Mouse (Mus musculus): ENCODE data around the gene Camkmt. TPM values are rescaled to one million over a fixed set of nuclear protein-coding genes. Genes with fewer than 3 reads are reported as not detected.

The Camkmt gene
- polyA plus RNA-seq, 1 experiment = 3.6 TPM

DNA sequence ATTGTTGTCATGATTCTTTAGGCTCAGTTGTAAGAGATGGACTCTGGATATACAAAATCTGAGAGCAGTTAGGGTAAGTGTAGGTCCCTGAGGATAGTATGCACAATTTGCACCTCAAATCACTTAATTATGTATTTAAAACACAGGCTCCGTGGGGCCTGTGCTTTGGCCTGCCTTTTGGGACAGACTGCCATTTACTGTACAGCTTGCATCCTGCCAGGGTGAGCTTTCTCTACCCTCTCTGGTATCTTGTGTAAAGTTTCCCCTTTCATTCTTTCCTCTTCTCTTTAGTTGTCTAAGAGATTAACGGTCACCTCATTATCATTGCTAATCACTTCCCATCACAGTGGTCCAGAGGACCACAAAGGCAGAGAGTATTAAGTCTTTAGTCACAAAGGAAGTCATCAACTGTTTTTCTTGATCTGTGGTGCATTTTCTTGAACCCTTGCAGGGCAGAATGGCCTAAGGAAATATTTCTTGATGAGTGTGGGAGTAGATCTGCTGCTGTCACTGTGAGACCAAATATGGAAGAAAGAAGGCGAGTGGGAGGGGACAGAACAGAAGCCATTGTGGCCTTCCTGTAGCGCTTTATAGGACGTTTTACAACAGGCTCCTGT lies 52.3 kb downstream of the Camkmt start:
- Histone ChIP-seq H3K4me3 (ENCODE audit: insufficient read depth, low read depth, low read length) (no peak overlapping the region), H3K27ac (ENCODE audit: insufficient read depth, low read depth, low read length) (no peak overlapping the region), H3K36me3 (ENCODE audit: control insufficient read depth, insufficient read depth, low read length) (no peaks in the 10 kb centered on the region), H3K27me3 (replicated peaks; ENCODE audit: control insufficient read depth, insufficient read depth, low read length) (no peaks in the 10 kb centered on the region), H3K4me1 (ENCODE audit: control insufficient read depth, insufficient read depth, low read length) (no peaks in the 10 kb centered on the region)
- TF ChIP-seq POLR2A (IDR thresholded peaks at IDR 0.05; ENCODE audit: low read depth, low read length) (no peak), CTCF (conservative IDR thresholded peaks at IDR 0.05; ENCODE audit: insufficient read depth, insufficient read length, low read depth, low read length) (no peak)
- WGBS = 63% methylated on average over 5 of the region's 5 CpGs
- DNase-seq = no peak

DNA sequence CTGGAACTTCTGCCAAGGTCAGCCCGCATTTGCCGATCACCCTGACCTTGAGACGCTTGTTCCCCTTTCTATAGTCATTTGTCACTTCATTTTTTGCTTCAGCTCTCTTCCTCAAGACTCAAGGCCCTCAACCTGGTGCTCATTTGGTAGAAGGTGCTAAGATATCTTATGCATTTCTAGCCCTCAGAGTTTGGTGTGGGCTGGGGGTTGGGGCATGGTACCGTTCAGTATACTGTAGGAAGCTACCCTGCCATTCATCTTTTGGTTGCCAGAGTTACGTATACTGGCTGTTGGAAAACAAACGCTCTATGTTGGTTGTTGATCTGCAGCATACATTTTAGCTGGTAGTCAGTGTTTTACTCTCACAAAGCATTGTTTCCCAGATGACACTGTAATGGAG lies 53.8 kb downstream of the Camkmt start:
- no peak overlapping the region for H3K27ac ChIP-seq (ENCODE audit: insufficient read depth, low read depth, low read length)
- no peaks in the 10 kb centered on the region for H3K27me3 ChIP-seq (replicated peaks; ENCODE audit: control insufficient read depth, insufficient read depth, low read length)
- no peak overlapping the region for H3K4me3 ChIP-seq (ENCODE audit: insufficient read depth, low read depth, low read length)
- H3K36me3 ChIP-seq (ENCODE audit: control insufficient read depth, insufficient read depth, low read length) = no peaks in the 10 kb centered on the region
- no peaks in the 10 kb centered on the region for H3K4me1 ChIP-seq (ENCODE audit: control insufficient read depth, insufficient read depth, low read length)
- TF ChIP-seq CTCF (conservative IDR thresholded peaks at IDR 0.05; ENCODE audit: insufficient read depth, insufficient read length, low read depth, low read length) (no peak), POLR2A (IDR thresholded peaks at IDR 0.05; ENCODE audit: low read depth, low read length) (no peak)
- 80% methylated on average over 6 of the region's 6 CpGs for WGBS
- DNase-seq = no peak

DNA sequence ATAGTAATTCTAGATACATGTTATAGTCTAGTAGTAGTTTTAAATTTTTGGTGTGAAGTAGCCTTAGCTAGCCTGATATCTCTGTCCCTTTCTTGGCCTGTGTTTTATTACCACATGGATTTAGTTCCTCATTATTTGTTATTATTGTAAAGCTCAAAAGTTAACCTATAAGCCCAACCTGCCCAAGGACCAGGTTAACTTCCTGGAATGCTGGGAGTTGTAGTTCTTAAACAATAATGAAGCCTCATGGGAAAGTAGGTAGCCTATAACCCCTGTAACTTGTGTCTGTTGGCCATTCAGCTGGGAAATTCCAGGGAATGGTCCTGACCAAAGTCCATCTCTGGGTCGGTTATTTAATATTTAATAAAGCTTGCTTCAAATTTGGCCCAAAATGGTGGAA lies 58.0 kb downstream of the Camkmt start:
- no peak overlapping the region for H3K4me3 ChIP-seq (ENCODE audit: insufficient read depth, low read depth, low read length)
- no peaks in the 10 kb centered on the region for H3K36me3 ChIP-seq (ENCODE audit: control insufficient read depth, insufficient read depth, low read length)
- TF ChIP-seq CTCF (conservative IDR thresholded peaks at IDR 0.05; ENCODE audit: insufficient read depth, insufficient read length, low read depth, low read length) = no peak
- no peak for TF ChIP-seq POLR2A (IDR thresholded peaks at IDR 0.05; ENCODE audit: low read depth, low read length)
- H3K27me3 ChIP-seq (replicated peaks; ENCODE audit: control insufficient read depth, insufficient read depth, low read length) = no peaks in the 10 kb centered on the region
- 60% methylated on average over 1 of the region's 1 CpGs for WGBS
- peak; percentile 57 for DNase-seq
- H3K27ac ChIP-seq (ENCODE audit: insufficient read depth, low read depth, low read length) = no peak overlapping the region
- no peaks in the 10 kb centered on the region; the same call in 1 of the 2 replicates for H3K4me1 ChIP-seq (ENCODE audit: control insufficient read depth, insufficient read depth, low read length)

DNA sequence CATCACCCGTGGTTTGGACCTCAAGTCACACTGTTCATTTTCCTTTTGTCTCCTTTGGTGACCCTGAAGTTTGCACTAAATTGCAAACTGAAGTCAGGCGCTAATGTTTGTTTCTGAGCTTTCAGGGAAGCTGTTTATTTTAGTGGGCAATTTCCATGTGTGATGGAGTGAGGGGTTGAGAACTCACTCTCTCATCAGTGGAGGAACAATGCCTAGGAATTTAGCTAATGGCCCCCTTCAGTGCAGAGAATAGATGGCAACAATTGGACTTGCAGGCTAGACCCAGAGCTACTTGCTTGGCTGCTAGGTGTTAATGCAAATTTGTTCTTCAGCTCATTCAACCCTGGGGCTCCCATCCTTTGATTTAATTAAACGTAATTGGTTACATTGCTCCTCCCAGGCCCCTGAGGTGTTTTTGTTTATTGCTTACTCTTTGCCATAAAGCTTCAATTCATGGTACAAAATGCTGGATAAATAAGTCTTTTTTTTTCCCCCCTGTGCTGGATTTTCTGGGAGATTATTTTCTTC lies 58.9 kb downstream of the Camkmt start:
- H3K4me3 ChIP-seq (ENCODE audit: insufficient read depth, low read depth, low read length) = no peak overlapping the region
- H3K4me1 ChIP-seq (ENCODE audit: control insufficient read depth, insufficient read depth, low read length) = no peaks in the 10 kb centered on the region; the same call in 1 of the 2 replicates
- no peak overlapping the region for H3K27ac ChIP-seq (ENCODE audit: insufficient read depth, low read depth, low read length)
- WGBS = 54% methylated on average over 3 of the region's 3 CpGs
- TF ChIP-seq POLR2A (IDR thresholded peaks at IDR 0.05; ENCODE audit: low read depth, low read length) (no peak), CTCF (conservative IDR thresholded peaks at IDR 0.05; ENCODE audit: insufficient read depth, insufficient read length, low read depth, low read length) (no peak)
- H3K27me3 ChIP-seq (replicated peaks; ENCODE audit: control insufficient read depth, insufficient read depth, low read length) = no peaks in the 10 kb centered on the region
- DNase-seq = no peak
- no peaks in the 10 kb centered on the region for H3K36me3 ChIP-seq (ENCODE audit: control insufficient read depth, insufficient read depth, low read length)

DNA sequence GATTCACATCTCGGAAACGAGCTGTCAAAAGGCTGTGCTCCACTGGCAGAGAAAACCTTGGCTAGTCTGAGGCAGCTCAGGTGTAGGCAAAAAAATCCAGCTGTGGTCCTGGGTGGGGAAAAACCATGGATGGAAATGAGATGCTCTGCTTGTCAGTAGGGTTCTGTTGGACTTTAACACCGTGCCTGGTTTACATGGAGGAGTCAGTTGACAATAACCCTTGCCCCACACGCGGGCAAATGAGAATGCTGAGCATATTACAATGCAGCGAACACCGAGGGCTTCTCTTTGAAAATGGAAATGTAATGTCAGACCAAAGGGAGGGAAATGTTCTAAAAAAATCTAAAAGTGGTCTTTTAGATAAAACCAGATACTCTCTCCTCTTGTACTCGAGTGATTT lies 60.9 kb downstream of the Camkmt start:
- no peak for TF ChIP-seq CTCF (conservative IDR thresholded peaks at IDR 0.05; ENCODE audit: insufficient read depth, insufficient read length, low read depth, low read length)
- TF ChIP-seq POLR2A (IDR thresholded peaks at IDR 0.05; ENCODE audit: low read depth, low read length) = no peak
- no peak overlapping the region for H3K4me3 ChIP-seq (ENCODE audit: insufficient read depth, low read depth, low read length)
- H3K27ac ChIP-seq (ENCODE audit: insufficient read depth, low read depth, low read length) = no peak overlapping the region
- H3K4me1 ChIP-seq (ENCODE audit: control insufficient read depth, insufficient read depth, low read length) = no peaks in the 10 kb centered on the region; the same call in 1 of the 2 replicates
- 36% methylated on average over 8 of the region's 8 CpGs for WGBS
- peak; percentile 64 for DNase-seq
- H3K27me3 ChIP-seq (replicated peaks; ENCODE audit: control insufficient read depth, insufficient read depth, low read length) = no peaks in the 10 kb centered on the region
- no peaks in the 10 kb centered on the region for H3K36me3 ChIP-seq (ENCODE audit: control insufficient read depth, insufficient read depth, low read length)

DNA sequence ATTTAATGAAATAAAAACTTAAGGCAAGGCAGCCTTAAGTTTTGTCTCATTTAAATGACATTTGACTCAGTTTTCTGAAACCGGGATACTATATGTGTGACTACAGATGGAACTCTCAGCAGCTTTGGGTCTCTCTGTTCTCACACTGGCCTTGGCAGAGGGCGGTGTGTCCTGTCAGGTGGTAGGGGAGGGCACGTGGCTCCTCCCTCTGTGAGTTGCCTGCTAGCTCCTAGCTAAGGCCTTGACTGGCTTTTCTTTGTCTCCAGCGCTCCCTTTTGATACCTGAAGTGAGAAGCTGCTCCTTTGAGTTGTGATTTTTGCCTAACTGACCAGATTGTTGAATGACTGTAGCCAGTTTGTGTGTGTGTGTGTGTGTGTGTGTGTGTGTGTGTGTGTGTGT lies 67.8 kb downstream of the Camkmt start:
- WGBS = 84% methylated on average over 4 of the region's 4 CpGs
- DNase-seq = no peak
- TF ChIP-seq POLR2A (IDR thresholded peaks at IDR 0.05; ENCODE audit: low read depth, low read length) (no peak), CTCF (conservative IDR thresholded peaks at IDR 0.05; ENCODE audit: insufficient read depth, insufficient read length, low read depth, low read length) (no peak)
- Histone ChIP-seq H3K36me3 (ENCODE audit: control insufficient read depth, insufficient read depth, low read length) (no peaks in the 10 kb centered on the region), H3K27ac (ENCODE audit: insufficient read depth, low read depth, low read length) (no peak overlapping the region), H3K4me3 (ENCODE audit: insufficient read depth, low read depth, low read length) (no peak overlapping the region), H3K27me3 (replicated peaks; ENCODE audit: control insufficient read depth, insufficient read depth, low read length) (no peaks in the 10 kb centered on the region), H3K4me1 (ENCODE audit: control insufficient read depth, insufficient read depth, low read length) (peaks cover 2% of the 10 kb centered on the region; the same call in 1 of the 2 replicates)

DNA sequence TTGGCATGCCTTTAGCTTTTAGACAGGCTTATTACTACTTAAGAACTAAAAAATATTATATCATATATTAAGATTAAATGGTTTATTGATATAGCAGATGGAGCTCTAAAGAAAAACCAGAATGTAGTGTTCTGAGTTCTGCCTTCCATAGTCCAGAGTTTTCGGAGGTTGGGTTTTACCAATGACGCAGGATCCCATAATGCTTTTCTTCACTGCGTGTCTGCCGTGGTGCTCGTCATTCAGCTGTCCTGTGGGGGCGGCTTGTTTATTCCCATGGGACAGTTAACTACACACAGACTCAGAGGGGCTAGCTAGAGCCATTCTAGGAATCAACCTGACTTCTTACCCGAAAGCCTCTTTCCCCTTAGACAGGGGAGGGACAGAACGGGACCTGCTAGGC lies 69.2 kb downstream of the Camkmt start:
- WGBS = 87% methylated on average over 8 of the region's 8 CpGs
- DNase-seq = no peak
- Histone ChIP-seq H3K4me3 (ENCODE audit: insufficient read depth, low read depth, low read length) (no peak overlapping the region), H3K27ac (ENCODE audit: insufficient read depth, low read depth, low read length) (no peak overlapping the region), H3K4me1 (ENCODE audit: control insufficient read depth, insufficient read depth, low read length) (peaks cover 2% of the 10 kb centered on the region; the same call in 1 of the 2 replicates), H3K36me3 (ENCODE audit: control insufficient read depth, insufficient read depth, low read length) (no peaks in the 10 kb centered on the region), H3K27me3 (replicated peaks; ENCODE audit: control insufficient read depth, insufficient read depth, low read length) (no peaks in the 10 kb centered on the region)
- no peak for TF ChIP-seq CTCF (conservative IDR thresholded peaks at IDR 0.05; ENCODE audit: insufficient read depth, insufficient read length, low read depth, low read length)
- no peak for TF ChIP-seq POLR2A (IDR thresholded peaks at IDR 0.05; ENCODE audit: low read depth, low read length)
